Mouse (Mus musculus): Measurements from ENCODE around the gene Olfm2.

The Olfm2 gene

GRCm38 (mm10) chr9:20745129-20745966 lies 801 bp downstream of the Olfm2 start:
- DNase-seq, result peak; percentile 26

GRCm38 (mm10) chr9:20743946-20744738 lies 2.0 kb downstream of the Olfm2 start:
- DNase-seq, result peak; percentile 63

GRCm38 (mm10) chr9:20740407-20740806 lies 5.7 kb downstream of the Olfm2 start:
- DNase-seq, result peak; percentile 84

- peak; percentile 39 for DNase-seq
Measured at GRCm38 (mm10) chr9:20738251-20738999, 7.7 kb downstream of the Olfm2 start.

GRCm38 (mm10) chr9:20737227-20737626 lies 8.9 kb downstream of the Olfm2 start:
- DNase-seq, result no peak

- no peak for DNase-seq
Measured at GRCm38 (mm10) chr9:20734692-20735091, 11.5 kb downstream of the Olfm2 start.

GRCm38 (mm10) chr9:20731797-20732196 lies 14.4 kb downstream of the Olfm2 start:
- DNase-seq, result no peak

- no peak for DNase-seq
Measured at GRCm38 (mm10) chr9:20729451-20729850, 16.7 kb downstream of the Olfm2 start.

- peak; percentile 63 for DNase-seq
Measured at GRCm38 (mm10) chr9:20727601-20728113, 18.5 kb downstream of the Olfm2 start.

- peak; percentile 53 for DNase-seq
Measured at GRCm38 (mm10) chr9:20726859-20727600, 19.1 kb downstream of the Olfm2 start.

- DNase-seq, result no peak
Measured at GRCm38 (mm10) chr9:20726134-20726858, 19.9 kb downstream of the Olfm2 start.

GRCm38 (mm10) chr9:20721582-20721981 lies 24.6 kb downstream of the Olfm2 start:
- no peak for DNase-seq

- no peak for DNase-seq
Measured at GRCm38 (mm10) chr9:20715332-20715731, 30.8 kb downstream of the Olfm2 start.

GRCm38 (mm10) chr9:20713478-20713987 lies 32.6 kb downstream of the Olfm2 start:
- DNase-seq, result no peak

GRCm38 (mm10) chr9:20712934-20713477 lies 33.1 kb downstream of the Olfm2 start:
- no peak for DNase-seq

- DNase-seq, result no peak
Measured at GRCm38 (mm10) chr9:20710471-20710870, 35.7 kb downstream of the Olfm2 start.

GRCm38 (mm10) chr9:20705981-20706380 lies 40.2 kb downstream of the Olfm2 start:
- no peak for DNase-seq

GRCm38 (mm10) chr9:20705420-20705819 lies 40.7 kb downstream of the Olfm2 start:
- DNase-seq, result no peak

- DNase-seq, result peak; percentile 40
Measured at GRCm38 (mm10) chr9:20703832-20704380, 42.2 kb downstream of the Olfm2 start.

GRCm38 (mm10) chr9:20697466-20697865 lies 48.7 kb downstream of the Olfm2 start:
- DNase-seq, result no peak
